Comparison of ENCODE assay signal across 22 mouse cellular contexts in genomic region chr3:53649425-53649824, GRCm38 (mm10). TPM values are rescaled to one million over a fixed set of nuclear protein-coding genes. Genes with fewer than 3 reads are reported as not detected.
DNase-seq lines count a peak whose midpoint lies in the region; ATAC-seq and TF ChIP-seq lines count a peak whose summit lies in the region.
"Had no signal": no experiment of that assay in that cellular context is flagged by ENCODE, and none has a peak within 500 bp of the region (broad histone marks: within the 10 kb centered on the region; RNA-seq: fewer than 3 reads in every experiment).

No protein-coding gene starts in this region.

- in situ Hi-C loops in CH12.LX (cut with MboI; ENCODE audit: low pct_ligation_motif_present, low pct_unique_long_range_greater_than_20kb, low sequenced_read_pairs), result no loop called here

- dilution Hi-C loops in CH12.LX (cut with MboI; ENCODE audit: extremely low pct_ligation_motif_present, extremely low pct_unique_long_range_greater_than_20kb, low sequenced_read_pairs), result no loop called here

- H3K9me3 ChIP-seq in kidney, postnatal 0 days (replicated peaks; ENCODE audit: low read length), result peaks cover 7% of the 10 kb centered on the region; the same call in 1 of the 2 replicates
- peaks cover 5% of the 10 kb centered on the region for H3K9me3 ChIP-seq in CH12.LX (replicated peaks; ENCODE audit: low read length)
- H3K9me3 ChIP-seq in liver, postnatal 0 days (ENCODE audit: low read length), result no peaks in the 10 kb centered on the region

- ATAC-seq in kidney, postnatal 0 days (replicated peaks; ENCODE audit: low FRiP score, low read depth), result no peak
- ATAC-seq in liver, postnatal 0 days, result no peak
- ATAC-seq: liver, embryonic 12.5 days had no signal

- H3K4me2 ChIP-seq in kidney, postnatal 0 days (ENCODE audit: low read length), result no peak overlapping the region
- H3K4me2 ChIP-seq in CH12.LX (ENCODE audit: insufficient read depth, low read depth, poor library complexity, severe bottlenecking), result no peak overlapping the region
- H3K4me2 ChIP-seq in liver, postnatal 0 days (ENCODE audit: low read depth, low read length), result no peak overlapping the region
- H3K4me2 ChIP-seq: hindbrain, embryonic 13.5 days; liver, embryonic 12.5 days had no signal

- H3K27me3 ChIP-seq in kidney, postnatal 0 days (ENCODE audit: insufficient read depth, low read length), result no peaks in the 10 kb centered on the region
- no peaks in the 10 kb centered on the region for H3K27me3 ChIP-seq in CH12.LX (replicated peaks)
- H3K27me3 ChIP-seq in liver, postnatal 0 days (ENCODE audit: insufficient read depth, low read length), result no peaks in the 10 kb centered on the region
- H3K27me3 ChIP-seq: embryonic facial prominence, embryonic 13.5 days; liver, embryonic 12.5 days had no signal

- no peaks in the 10 kb centered on the region for H3K79me2 ChIP-seq in CH12.LX (replicated peaks; ENCODE audit: control insufficient read depth, extremely low read depth, insufficient read depth, poor library complexity, severe bottlenecking)

- H3K4me3 ChIP-seq in kidney, postnatal 0 days (replicated peaks; ENCODE audit: low read depth, low read length), result no peak overlapping the region
- H3K4me3 ChIP-seq in CH12.LX (replicated peaks in 1 of 3; ENCODE audit: low read depth in 2 of 3, low read length in 2 of 3, poor library complexity in 1 of 3), result no peak overlapping the region
- H3K4me3 ChIP-seq in liver, postnatal 0 days (ENCODE audit: low read depth, low read length), result no peak overlapping the region
- H3K4me3 ChIP-seq: hindbrain, embryonic 13.5 days; limb, embryonic 12.5 days; liver, embryonic 12.5 days; megakaryocyte, embryonic 14.5 days had no signal

- no peak for TF ChIP-seq CTCF in kidney, postnatal 0 days (IDR thresholded peaks at IDR 0.05; ENCODE audit: low read depth)
- no peak for TF ChIP-seq CTCF in CH12.LX (conservative IDR thresholded peaks at IDR 0.05 in 1 of 2, IDR thresholded peaks at IDR 0.05 in 1 of 2; ENCODE audit: low read depth in 2 of 2, low read length in 2 of 2)
- TF ChIP-seq CTCF in liver, postnatal 0 days (IDR thresholded peaks at IDR 0.05; ENCODE audit: low read depth), result no peak

- no peak overlapping the region for H3K27ac ChIP-seq in kidney, postnatal 0 days
- H3K27ac ChIP-seq in CH12.LX (ENCODE audit: insufficient read depth, low read depth), result no peak overlapping the region
- no peak overlapping the region for H3K27ac ChIP-seq in liver, postnatal 0 days (ENCODE audit: low read depth)
- H3K27ac ChIP-seq: liver, embryonic 12.5 days; stomach, postnatal 0 days had no signal

- TF ChIP-seq POLR2A in CH12.LX (IDR thresholded peaks at IDR 0.05; ENCODE audit: low read depth, low read length), result no peak

- DNase-seq in embryo, embryonic 10.5 days (ENCODE audit: low spot score), result peak; percentile 32
- no peak for DNase-seq in embryo, embryonic 10 days (ENCODE audit: low spot score)
- peak; percentile 49 for DNase-seq in kidney, postnatal 0 days (ENCODE audit: low spot score)
- DNase-seq in kidney, adult 8-10 months, result no peak
- peak; percentile 72 for DNase-seq in CH12.LX (ENCODE audit: extremely low read depth)
- DNase-seq in embryo, embryonic 11 days, result peak; percentile 23
- DNase-seq in cerebellum, adult 9-11 months, result no peak
- no peak for DNase-seq in liver, postnatal 0 days
- DNase-seq: adrenal gland, postnatal 10 days; gastrocnemius, postnatal 10 days; heart, postnatal 36 days; layer of hippocampus, postnatal 36 days; lung, adult 2 months; lung, postnatal 36 days had no signal

- 56% methylated on average over 4 of the region's 4 CpGs for WGBS in kidney, postnatal 0 days
- WGBS in liver, postnatal 0 days (ENCODE audit: insufficient replicate concordance), result 61% methylated on average over 4 of the region's 4 CpGs

- no peak overlapping the region for H3K9ac ChIP-seq in kidney, postnatal 0 days (ENCODE audit: low read depth, low read length)
- no peak overlapping the region for H3K9ac ChIP-seq in CH12.LX (ENCODE audit: insufficient read depth, low read depth)
- H3K9ac ChIP-seq in liver, postnatal 0 days (replicated peaks), result no peak overlapping the region
- H3K9ac ChIP-seq: hindbrain, embryonic 13.5 days; limb, embryonic 12.5 days; liver, embryonic 12.5 days had no signal

- H3K4me1 ChIP-seq in kidney, postnatal 0 days (replicated peaks; ENCODE audit: insufficient read depth, low read length), result no peaks in the 10 kb centered on the region
- peaks cover 0 to 18% of the 10 kb centered on the region in 2 experiments; a peak in 2 of 4 replicates for H3K4me1 ChIP-seq in CH12.LX (ENCODE audit: control insufficient read depth in 1 of 2, insufficient read depth in 2 of 2)
- H3K4me1 ChIP-seq in liver, postnatal 0 days (ENCODE audit: insufficient read depth), result no peaks in the 10 kb centered on the region
- H3K4me1 ChIP-seq: limb, embryonic 12.5 days; liver, embryonic 12.5 days; megakaryocyte, embryonic 14.5 days had no signal

- peak; percentile 48 for TF ChIP-seq EP300 in CH12.LX (IDR thresholded peaks at IDR 0.05; ENCODE audit: low read length)
- TF ChIP-seq EP300 in liver, postnatal 0 days (IDR thresholded peaks at IDR 0.05; ENCODE audit: low read depth), result no peak

- peaks cover 14% of the 10 kb centered on the region; the same call in 1 of the 2 replicates for H3K36me3 ChIP-seq in kidney, postnatal 0 days (ENCODE audit: insufficient read depth, low read length)
- no peaks in the 10 kb centered on the region for H3K36me3 ChIP-seq in CH12.LX (replicated peaks in 1 of 2; ENCODE audit: control insufficient read depth in 1 of 2, insufficient read depth in 1 of 2, low read length in 1 of 2)
- H3K36me3 ChIP-seq in liver, postnatal 0 days (replicated peaks; ENCODE audit: insufficient read depth, low read length), result no peaks in the 10 kb centered on the region
- H3K36me3 ChIP-seq: liver, embryonic 12.5 days had no signal

- no peak for TF ChIP-seq RAD21 in CH12.LX (IDR thresholded peaks at IDR 0.05; ENCODE audit: low read depth, low read length)

TF ChIP-seq in CH12.LX, 34 proteins besides CTCF, POLR2A, EP300 and RAD21:
- no peak for TF ChIP-seq ZC3H11A (IDR thresholded peaks at IDR 0.05; ENCODE audit: low read depth, low read length)
- TF ChIP-seq MYC (IDR thresholded peaks at IDR 0.05; ENCODE audit: low read depth, low read length), result no peak
- no peak for TF ChIP-seq MAX (IDR thresholded peaks at IDR 0.05; ENCODE audit: low read length)
- TF ChIP-seq MAFK (IDR thresholded peaks at IDR 0.05; ENCODE audit: insufficient replicate concordance, low read length), result no peak
- TF ChIP-seq ZKSCAN1 (IDR thresholded peaks at IDR 0.05; ENCODE audit: borderline replicate concordance, low read depth, low read length), result no peak
- no peak for TF ChIP-seq CHD2 (IDR thresholded peaks at IDR 0.05; ENCODE audit: low read length)
- TF ChIP-seq KAT2A (IDR thresholded peaks at IDR 0.05; ENCODE audit: insufficient replicate concordance, low read length), result no peak
- no peak for TF ChIP-seq E2F4 (IDR thresholded peaks at IDR 0.05; ENCODE audit: insufficient replicate concordance, low read depth, low read length)
- TF ChIP-seq ZNF384 (IDR thresholded peaks at IDR 0.05; ENCODE audit: low read depth, low read length), result no peak
- no peak for TF ChIP-seq NELFE (IDR thresholded peaks at IDR 0.05; ENCODE audit: low read depth, low read length)
- no peak for TF ChIP-seq IRF4 (IDR thresholded peaks at IDR 0.05; ENCODE audit: low read depth, low read length)
- TF ChIP-seq TCF12 (IDR thresholded peaks at IDR 0.05; ENCODE audit: low read depth, low read length), result no peak
- TF ChIP-seq ELF1 (IDR thresholded peaks at IDR 0.05; ENCODE audit: low read depth, low read length), result no peak
- no peak for TF ChIP-seq USF2 (conservative IDR thresholded peaks at IDR 0.05; ENCODE audit: low read depth, low read length)
- no peak for TF ChIP-seq UBTF (IDR thresholded peaks at IDR 0.05; ENCODE audit: low read depth, low read length)
- TF ChIP-seq PAX5 (IDR thresholded peaks at IDR 0.05; ENCODE audit: low read length), result no peak
- TF ChIP-seq BHLHE40 (IDR thresholded peaks at IDR 0.05; ENCODE audit: low read depth, low read length), result 0 out of 2 replicates have a peak, but pooled peaks have one; percentile 18
- TF ChIP-seq JUN (IDR thresholded peaks at IDR 0.05; ENCODE audit: insufficient read depth, low read depth, low read length), result 0 out of 2 replicates have a peak, but pooled peaks have one; percentile 7
- TF ChIP-seq RCOR1 (conservative IDR thresholded peaks at IDR 0.05; ENCODE audit: low read depth, low read length), result no peak
- TF ChIP-seq HCFC1 (IDR thresholded peaks at IDR 0.05; ENCODE audit: low read depth, low read length), result no peak
- no peak for TF ChIP-seq GABPA (IDR thresholded peaks at IDR 0.05; ENCODE audit: insufficient replicate concordance, low read depth, low read length)
- TF ChIP-seq MAZ (IDR thresholded peaks at IDR 0.05; ENCODE audit: low read depth, low read length), result no peak
- peak; percentile 58; the same call in 1 of the 2 replicates for TF ChIP-seq ETS1 (conservative IDR thresholded peaks at IDR 0.05; ENCODE audit: low read depth, low read length)
- no peak for TF ChIP-seq MXI1 (IDR thresholded peaks at IDR 0.05; ENCODE audit: low read depth, low read length)
- no peak for TF ChIP-seq JUND (conservative IDR thresholded peaks at IDR 0.05; ENCODE audit: low read depth, low read length)
- no peak for TF ChIP-seq USF1 (IDR thresholded peaks at IDR 0.05; ENCODE audit: low read depth, low read length)
- TF ChIP-seq TBP (conservative IDR thresholded peaks at IDR 0.05; ENCODE audit: low read depth, low read length), result no peak
- TF ChIP-seq SIN3A (IDR thresholded peaks at IDR 0.05; ENCODE audit: low read length), result no peak
- TF ChIP-seq NRF1 (IDR thresholded peaks at IDR 0.05; ENCODE audit: low read depth, low read length), result peak; percentile 47
- TF ChIP-seq MEF2A (IDR thresholded peaks at IDR 0.05; ENCODE audit: borderline replicate concordance, low read depth, low read length), result peak; percentile 80

RNA-seq across cellular contexts. Expression of gene Frem2, which starts 7.7 kb away (rescaled TPM):
- polyA plus RNA-seq in kidney, postnatal 0 days (2015; fragmentation: Nextera tagmentation; extraction: Ambion mirVana), result 9.0 and 10.8 TPM in 2 replicates
- 0.04 TPM in 1 of 2 replicates, not detected in the other for total RNA-seq in CH12.LX (2012; rRNA removed)
- 0.04 and 0.09 TPM in 2 replicates for total RNA-seq in CH12.LX (2014; rRNA removed)
- 0.07 and 0.09 TPM in 2 replicates for polyA plus RNA-seq in CH12.LX (2012; ENCODE audit: insufficient read length, low read depth)
- polyA plus RNA-seq in liver, postnatal 0 days (2015; fragmentation: Nextera tagmentation; extraction: Ambion mirVana), result 0.05 and 0.06 TPM in 2 replicates
- total RNA-seq: MEL; neutrophil, adult 5-6 weeks had no signal

Comparison
In these comparisons a context has a peak if more than half of its experiments do, and no peak if none do; other contexts are left out.
1. DNase-seq: peak in embryo, embryonic 10.5 days (single experiment), kidney, postnatal 0 days (single experiment), CH12.LX (single experiment) and embryo, embryonic 11 days (single experiment); none in embryo, embryonic 10 days (single experiment), kidney, adult 8-10 months (0 of 2), cerebellum, adult 9-11 months (single experiment) and liver, postnatal 0 days (single experiment).